Mouse (Mus musculus) kidney, embryonic 14.5 days (tissue): ENCODE measurements at regions not wholly inside any gene's neighbourhood (a gene's known extent, or its start where the extent isn't known, plus 50 kb on each side); places are given as distances from the start of the nearest gene placed in this dataset.
A peak's percentile ranks its signal among the peaks of the same experiment; 100 is the strongest.

Source experiments
- ATAC-seq: fragments of 200-750 bp; cut with Nextera tagmentation; 2 replicates; pipeline ENCODE4 v1.8.0; 2017; ENCODE audit warnings: moderate number of reproducible peaks, mild to moderate bottlenecking, moderate TSS enrichment, moderate library complexity; ENCODE audit not compliant: low FRiP score, low TSS enrichment
- H3K27ac ChIP-seq: fragments of 300-500 bp; sonication (generic); 2 replicates; pipeline ENCODE4 v1.5.1; 2014; ENCODE audit warnings: low read depth, mild to moderate bottlenecking, low read length, moderate library complexity, mixed read lengths
- H3K27me3 ChIP-seq: fragments of 300-500 bp; sonication (generic); 2 replicates; pipeline ENCODE4 v1.6.1; 2014; ENCODE audit warnings: mild to moderate bottlenecking, low read length; ENCODE audit not compliant: control insufficient read depth, insufficient read depth
- H3K36me3 ChIP-seq: fragments of 300-500 bp; sonication (generic); 2 replicates; pipeline ENCODE4 v1.6.1; 2014; ENCODE audit warnings: low read length, mixed read lengths; ENCODE audit not compliant: control insufficient read depth, insufficient read depth
- H3K4me1 ChIP-seq: fragments of 300-500 bp; sonication (generic); 2 replicates; pipeline ENCODE4 v1.6.1; 2014; ENCODE audit warnings: low read length, mixed read lengths; ENCODE audit not compliant: control insufficient read depth, insufficient read depth
- H3K4me2 ChIP-seq: fragments of 300-500 bp; sonication (generic); replicated peaks from 2 replicates; pipeline ENCODE4 v1.6.1; 2014; ENCODE audit warnings: low read depth, mild to moderate bottlenecking, low read length
- H3K4me3 ChIP-seq: fragments of 300-500 bp; sonication (generic); 2 replicates; pipeline ENCODE4 v1.5.1; 2014; ENCODE audit warnings: mild to moderate bottlenecking, low read length
- H3K9ac ChIP-seq: fragments of 300-500 bp; sonication (generic); 2 replicates; pipeline ENCODE4 v1.6.1; 2014; ENCODE audit warnings: low read depth, mild to moderate bottlenecking, low read length, moderate library complexity
- H3K9me3 ChIP-seq: fragments of 300-500 bp; sonication (generic); 2 replicates; pipeline ENCODE4 v1.6.1; 2016; ENCODE audit warnings: low read length; ENCODE audit not compliant: control insufficient read depth
- WGBS: fragments of 180-500 bp; shearing (Covaris S2); extraction: QIAGEN DNeasy Blood & Tissue Kit; methylation state at CpG from one replicate; pipeline ENCODE4 v1.1.7; 2014; 5-methylcytosine and 5-hydroxymethylcytosine counted together

DNA sequence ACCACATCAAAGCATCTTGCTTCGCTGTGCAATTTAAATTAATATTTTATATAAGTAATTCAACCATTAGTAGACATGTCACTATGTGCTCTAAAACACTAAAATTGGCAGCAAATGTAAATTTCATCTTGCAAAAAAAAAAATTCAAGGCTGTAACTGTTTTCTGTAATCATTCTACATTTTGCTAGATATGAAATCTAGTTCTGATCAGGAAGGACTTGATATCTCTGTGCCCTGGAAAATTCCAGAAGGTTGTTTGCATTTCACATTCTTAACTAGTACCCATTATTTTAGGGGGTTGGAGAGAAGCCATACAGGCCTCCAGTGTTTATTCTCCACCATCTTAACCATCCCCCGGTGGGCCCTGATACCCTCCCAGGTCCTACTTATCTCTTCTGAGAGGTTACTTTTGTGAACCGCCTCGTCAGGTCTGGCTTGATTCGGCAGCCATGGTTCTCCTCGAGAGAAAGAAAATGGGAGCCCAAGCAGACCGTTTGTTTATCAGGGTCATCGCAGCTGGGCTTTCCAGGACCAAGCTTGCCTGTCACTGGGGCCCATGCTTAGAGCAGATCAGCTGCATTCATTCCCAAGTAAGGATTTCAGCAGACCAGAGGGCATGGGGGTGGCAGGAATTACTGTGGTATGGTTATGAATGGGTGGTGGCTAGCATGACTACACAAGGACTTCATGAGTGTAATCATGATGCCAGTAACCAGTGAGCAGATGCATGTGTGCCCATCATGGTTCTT is 226.9 kb upstream of the Trib2 start:
- WGBS, result 89% methylated on average over 8 of the region's 8 CpGs
- H3K27ac ChIP-seq, result no peak overlapping the region
- H3K4me1 ChIP-seq, result 0 out of 2 replicates have a peak, but pooled peaks cover 3% of the 10 kb centered on the region
- ATAC-seq, result no peak
- no peak overlapping the region for H3K9ac ChIP-seq
- no peaks in the 10 kb centered on the region for H3K9me3 ChIP-seq
- no peaks in the 10 kb centered on the region for H3K36me3 ChIP-seq
- H3K4me2 ChIP-seq, result no peak overlapping the region
- H3K4me3 ChIP-seq, result no peak overlapping the region
- no peaks in the 10 kb centered on the region for H3K27me3 ChIP-seq

GRCm38 (mm10) chr12:16042362-16042761 is 225.6 kb upstream of the Trib2 start:
- H3K4me1 ChIP-seq, result 0 out of 2 replicates have a peak, but pooled peaks cover 3% of the 10 kb centered on the region
- no peak overlapping the region for H3K4me2 ChIP-seq
- H3K27ac ChIP-seq, result no peak overlapping the region
- H3K36me3 ChIP-seq, result no peaks in the 10 kb centered on the region
- no peaks in the 10 kb centered on the region for H3K27me3 ChIP-seq
- no peak overlapping the region for H3K9ac ChIP-seq
- ATAC-seq, result no peak
- no peak overlapping the region for H3K4me3 ChIP-seq
- H3K9me3 ChIP-seq, result no peaks in the 10 kb centered on the region
- WGBS, result 92% methylated on average over 1 of the region's 1 CpGs

- 53% methylated on average over 4 of the region's 4 CpGs for WGBS
- H3K4me3 ChIP-seq, result no peak overlapping the region
Measured at GRCm38 (mm10) chr12:16041129-16041528, 224.4 kb upstream of the Trib2 start.

GRCm38 (mm10) chr12:16035551-16035950 is 218.8 kb upstream of the Trib2 start:
- no peak overlapping the region for H3K9ac ChIP-seq
- 0 out of 2 replicates have a peak, but pooled peaks have one; percentile 62 for ATAC-seq
- no peaks in the 10 kb centered on the region for H3K36me3 ChIP-seq
- WGBS, result 42% methylated on average over 2 of the region's 2 CpGs
- H3K27ac ChIP-seq, result no peak overlapping the region
- H3K9me3 ChIP-seq, result no peaks in the 10 kb centered on the region
- H3K27me3 ChIP-seq, result no peaks in the 10 kb centered on the region
- H3K4me2 ChIP-seq, result no peak overlapping the region
- H3K4me3 ChIP-seq, result no peak overlapping the region
- 0 out of 2 replicates have a peak, but pooled peaks cover 2% of the 10 kb centered on the region for H3K4me1 ChIP-seq

More at GRCm38 (mm10) chr12:16041129-16041528, 224.4 kb upstream of the Trib2 start:
- H3K9ac ChIP-seq, result no peak overlapping the region
- H3K4me1 ChIP-seq, result 0 out of 2 replicates have a peak, but pooled peaks cover 3% of the 10 kb centered on the region
- H3K4me2 ChIP-seq, result no peak overlapping the region
- H3K27me3 ChIP-seq, result no peaks in the 10 kb centered on the region
- H3K36me3 ChIP-seq, result no peaks in the 10 kb centered on the region
- no peaks in the 10 kb centered on the region for H3K9me3 ChIP-seq
- no peak overlapping the region for H3K27ac ChIP-seq
- ATAC-seq, result no peak

DNA sequence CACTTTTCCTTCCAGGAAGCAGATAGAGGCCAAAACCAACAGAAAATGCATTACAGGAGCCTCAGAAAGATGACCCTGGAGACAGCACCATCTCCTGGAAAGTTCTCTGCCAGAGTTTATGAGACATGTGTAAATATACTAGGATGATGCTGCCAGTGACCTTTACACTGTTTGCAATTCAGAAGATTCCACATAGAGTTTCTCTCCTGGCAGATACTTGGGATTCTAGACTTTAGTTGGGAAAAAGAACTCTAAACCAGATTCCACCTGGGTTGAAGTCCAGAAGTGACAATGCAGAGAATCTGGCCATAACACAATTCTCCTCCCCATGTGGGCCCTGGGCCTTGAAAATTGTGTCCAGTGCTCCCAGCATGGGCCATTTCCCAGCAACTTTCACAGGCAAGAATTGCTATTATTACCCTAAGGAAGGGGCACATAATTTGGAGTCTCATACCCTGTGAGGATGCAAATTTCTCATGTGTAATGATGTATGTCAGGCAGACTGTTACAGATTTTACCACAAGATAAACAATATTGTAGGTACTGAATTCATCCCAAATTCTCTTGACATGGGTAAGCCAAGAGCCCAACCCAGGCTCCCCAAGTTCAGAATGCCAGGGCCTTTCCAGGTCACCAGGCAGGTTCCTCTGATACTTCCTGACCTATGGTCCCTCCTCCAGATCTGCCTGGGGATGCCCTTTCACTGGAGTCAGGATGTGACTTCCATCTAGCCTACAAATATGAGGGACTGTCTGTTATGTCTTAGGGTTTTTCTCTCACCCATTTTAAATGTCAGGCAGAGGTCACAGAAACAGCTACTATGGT is 218.2 kb upstream of the Trib2 start:
- H3K36me3 ChIP-seq, result no peaks in the 10 kb centered on the region
- 0 out of 2 replicates have a peak, but pooled peaks cover 2% of the 10 kb centered on the region for H3K4me1 ChIP-seq
- peak; percentile 49; the same call in 1 of the 2 replicates for ATAC-seq
- H3K27ac ChIP-seq, result no peak overlapping the region
- H3K9ac ChIP-seq, result no peak overlapping the region
- H3K4me2 ChIP-seq, result no peak overlapping the region
- H3K9me3 ChIP-seq, result no peaks in the 10 kb centered on the region
- no peaks in the 10 kb centered on the region for H3K27me3 ChIP-seq
- H3K4me3 ChIP-seq, result no peak overlapping the region

DNA sequence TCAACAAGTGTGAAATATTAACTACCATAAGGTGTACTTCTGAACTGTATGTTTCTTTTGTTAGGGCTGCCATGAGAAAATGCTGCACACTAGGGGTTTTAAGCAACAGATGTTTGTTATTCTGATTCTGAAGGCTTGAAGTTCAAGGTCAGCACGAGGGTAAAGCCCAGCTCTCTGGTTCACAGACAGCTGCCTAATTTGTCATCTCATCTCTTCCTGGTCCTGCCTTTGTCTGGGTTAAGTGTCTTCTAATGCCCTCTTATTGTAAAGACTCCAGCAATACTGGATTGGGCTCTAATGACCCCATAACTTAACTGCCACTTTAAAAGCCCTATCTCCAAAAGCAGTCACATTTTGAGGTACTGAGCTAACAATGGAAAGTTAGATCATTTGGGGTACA is 209.9 kb upstream of the Trib2 start:
- Histone ChIP-seq H3K4me1 (no peaks in the 10 kb centered on the region), H3K4me2 (no peak overlapping the region), H3K9ac (no peak overlapping the region), H3K27me3 (no peaks in the 10 kb centered on the region), H3K4me3 (no peak overlapping the region), H3K9me3 (no peaks in the 10 kb centered on the region), H3K27ac (no peak overlapping the region), H3K36me3 (no peaks in the 10 kb centered on the region)
- ATAC-seq, result no peak
- WGBS, result 15% methylated on average over 1 of the region's 1 CpGs

DNA sequence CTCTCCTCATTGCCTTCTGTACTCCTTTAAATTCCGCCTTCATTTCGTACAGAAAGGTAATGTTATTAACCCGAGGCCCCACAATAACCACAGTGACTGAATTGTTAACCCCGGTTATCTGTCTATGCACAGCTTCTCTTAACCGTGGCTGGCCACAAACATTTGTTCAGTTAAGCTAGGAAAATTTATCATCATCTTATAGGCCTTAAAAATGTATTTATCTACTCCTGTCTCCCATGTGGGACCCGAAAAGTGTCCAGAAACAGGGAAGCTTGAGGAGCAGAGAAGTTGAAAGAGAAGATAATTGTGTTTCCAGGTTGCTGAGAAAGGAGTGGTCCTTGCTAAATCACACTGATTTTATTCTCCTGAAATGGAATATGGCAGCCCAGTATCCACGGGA is 206.6 kb upstream of the Trib2 start:
- no peaks in the 10 kb centered on the region for H3K9me3 ChIP-seq
- H3K4me2 ChIP-seq, result no peak overlapping the region
- WGBS, result 86% methylated on average over 7 of the region's 7 CpGs
- H3K4me1 ChIP-seq, result no peaks in the 10 kb centered on the region
- H3K36me3 ChIP-seq, result no peaks in the 10 kb centered on the region
- ATAC-seq, result no peak
- H3K4me3 ChIP-seq, result no peak overlapping the region
- H3K27ac ChIP-seq, result no peak overlapping the region
- H3K9ac ChIP-seq, result no peak overlapping the region
- H3K27me3 ChIP-seq, result no peaks in the 10 kb centered on the region

DNA sequence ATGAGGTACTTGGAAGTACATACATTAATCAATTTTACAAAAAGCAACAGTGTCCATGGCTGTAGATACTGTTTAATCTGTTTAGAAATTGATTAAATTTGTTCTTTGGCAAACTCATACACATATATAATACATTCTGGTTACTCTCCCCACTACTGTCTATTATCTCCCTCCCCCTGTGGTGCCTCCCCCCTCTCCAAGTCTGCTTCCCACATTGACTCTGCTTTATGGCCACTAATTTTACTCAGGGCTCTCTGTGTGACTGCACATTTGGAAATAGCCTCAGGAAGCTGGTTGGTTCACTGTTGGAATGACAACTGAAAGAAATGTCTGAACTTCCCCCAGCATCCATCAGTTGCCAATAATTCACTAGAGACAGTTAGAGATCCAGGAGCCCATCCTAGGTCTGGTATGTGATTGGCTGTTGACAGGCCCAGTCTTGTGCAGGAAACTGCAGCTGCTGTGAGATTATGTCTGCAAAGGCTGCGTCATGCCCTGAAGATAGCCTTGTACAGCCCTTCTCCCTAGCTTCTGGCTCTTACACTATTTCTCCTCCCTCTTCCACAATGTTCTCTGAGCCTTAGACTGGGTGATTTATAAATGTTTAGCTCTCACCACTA is 204.6 kb upstream of the Trib2 start:
- no peak overlapping the region for H3K9ac ChIP-seq
- H3K4me3 ChIP-seq, result no peak overlapping the region
- H3K27ac ChIP-seq, result no peak overlapping the region
- H3K9me3 ChIP-seq, result no peaks in the 10 kb centered on the region
- no peak for ATAC-seq
- WGBS, result 44% methylated on average over 1 of the region's 1 CpGs
- no peaks in the 10 kb centered on the region for H3K27me3 ChIP-seq
- H3K4me1 ChIP-seq, result no peaks in the 10 kb centered on the region
- no peaks in the 10 kb centered on the region for H3K36me3 ChIP-seq
- H3K4me2 ChIP-seq, result no peak overlapping the region
